Mouse (Mus musculus) left cerebral cortex, postnatal 4 days (tissue): ENCODE measurements around the gene Gm47995. TPM values are rescaled to one million over a fixed set of nuclear protein-coding genes. Genes with fewer than 3 reads are reported as not detected.

Experiments
- DNase-seq: peaks from one replicate; pipeline ENCODE4 v3.0.0-alpha.2; 2022
- intact Hi-C: fragments of 180-260 bp; cut with DNase I; formaldehyde crosslinking; loops from one replicate; pipeline ENCODE4 v1.15.1; 2025
- total RNA-seq, 2 experiments: library from RNA; stranded (reverse); gene quantifications; 2 replicates each; pipeline ENCODE4 v1.2.3; 2021

The Gm47995 gene
- total RNA-seq, 2 experiments from 2014 or later: not detected

DNA sequence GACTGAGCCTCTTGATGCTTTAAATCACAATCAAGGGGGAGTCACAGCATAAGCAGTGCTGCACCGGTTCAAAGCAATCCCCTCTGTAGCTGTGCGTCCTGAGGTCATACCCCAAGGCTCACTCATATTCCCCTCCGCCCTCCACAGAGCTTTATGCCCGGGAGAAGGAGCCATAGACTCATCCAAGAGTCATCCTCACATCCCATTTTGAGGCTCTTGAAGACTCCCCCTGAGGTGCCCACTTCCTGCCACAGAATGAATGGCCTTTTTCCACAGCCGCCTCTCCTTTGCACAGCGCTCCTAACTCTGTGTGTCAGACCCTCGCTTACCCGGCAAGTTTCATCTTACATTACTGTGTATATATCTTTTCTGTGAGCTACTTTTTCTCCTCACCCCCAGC, 29.3 kb downstream of the Gm47995 start:
- intact Hi-C loops: no loop called here
- no peak for DNase-seq

DNA sequence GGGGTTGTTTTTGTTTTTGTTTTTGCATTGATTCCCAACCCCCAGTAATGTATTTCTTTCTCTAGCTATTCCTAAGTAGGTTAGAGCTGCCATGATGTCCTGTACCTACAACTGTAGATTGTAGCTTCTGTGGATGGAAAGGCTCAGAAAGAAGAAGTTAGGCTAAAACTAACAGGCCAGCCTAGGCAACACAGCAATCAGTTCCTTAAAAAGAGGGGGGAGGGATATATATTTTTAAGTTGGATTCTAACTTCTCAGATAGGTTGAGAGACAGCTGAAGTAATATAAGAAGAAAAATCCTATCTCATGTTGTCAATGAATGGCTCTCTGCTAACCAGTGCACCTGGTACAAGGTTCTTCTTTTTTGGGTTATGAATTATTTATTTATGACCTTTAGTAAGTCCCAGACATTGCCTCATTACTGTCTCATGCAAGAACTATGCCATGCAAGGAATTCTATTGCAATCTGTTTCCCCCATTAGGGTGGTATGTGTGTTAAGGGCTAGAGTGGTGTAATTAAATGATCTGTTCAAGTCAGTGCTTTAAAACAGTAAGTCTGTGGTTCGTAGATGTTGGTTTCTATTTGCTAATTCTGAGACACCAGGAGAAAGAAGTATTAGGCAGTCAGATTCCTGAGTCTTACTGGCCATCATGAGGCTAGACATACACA, 30.2 kb downstream of the Gm47995 start:
- no peak for DNase-seq

DNA sequence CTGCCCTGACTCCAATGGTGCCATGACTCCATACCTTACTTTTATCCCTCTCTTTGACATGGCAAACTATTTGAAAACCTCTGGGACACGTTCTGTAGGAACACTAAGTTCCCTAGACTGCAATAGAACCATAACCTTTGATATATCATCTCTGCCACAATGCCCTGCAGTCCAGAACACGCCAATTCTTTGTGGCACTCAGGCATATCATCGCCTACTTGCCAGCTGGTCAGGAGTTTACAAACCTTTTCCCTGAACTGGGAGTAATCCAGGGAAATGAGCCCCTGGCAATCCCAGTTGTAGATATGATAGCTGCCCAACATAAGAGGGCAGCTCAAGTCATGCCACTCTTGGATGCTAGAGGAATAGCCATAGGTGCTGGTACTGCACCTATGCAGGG, 34.1 kb downstream of the Gm47995 start:
- intact Hi-C loops: no loop called here
- no peak for DNase-seq

More for the DNA sequence above, 30.2 kb downstream of the Gm47995 start:
- intact Hi-C loops: no loop called here

GRCm38 (mm10) chr1:151233756-151234155, 35.5 kb downstream of the Gm47995 start:
- no peak for DNase-seq
- intact Hi-C loops: no loop called here

GRCm38 (mm10) chr1:151235574-151235973, 37.3 kb downstream of the Gm47995 start:
- intact Hi-C loops: no loop called here
- DNase-seq: no peak

GRCm38 (mm10) chr1:151236141-151236930, 38.1 kb downstream of the Gm47995 start:
- DNase-seq: no peak
- intact Hi-C loops: no loop called here

DNA sequence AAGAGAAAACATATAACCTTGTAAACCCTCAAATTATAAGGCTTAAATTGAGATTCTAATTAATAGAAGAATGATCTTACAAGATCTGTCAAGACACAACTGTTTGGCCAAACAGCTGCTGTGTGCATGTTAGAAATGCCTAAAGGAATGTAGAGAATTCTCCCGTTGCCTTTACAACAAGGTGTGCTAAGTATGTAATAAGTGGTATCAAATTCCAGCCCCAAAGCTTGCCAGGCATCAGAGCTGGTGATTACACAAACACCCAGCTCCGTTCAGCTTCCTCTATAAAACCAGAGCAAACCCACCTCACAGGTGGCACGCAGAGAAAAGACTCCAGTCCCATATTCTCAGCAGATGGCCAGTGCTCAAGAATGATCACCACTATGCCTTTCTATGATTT, 39.5 kb downstream of the Gm47995 start:
- no peak for DNase-seq
- intact Hi-C loops: no loop called here

DNA sequence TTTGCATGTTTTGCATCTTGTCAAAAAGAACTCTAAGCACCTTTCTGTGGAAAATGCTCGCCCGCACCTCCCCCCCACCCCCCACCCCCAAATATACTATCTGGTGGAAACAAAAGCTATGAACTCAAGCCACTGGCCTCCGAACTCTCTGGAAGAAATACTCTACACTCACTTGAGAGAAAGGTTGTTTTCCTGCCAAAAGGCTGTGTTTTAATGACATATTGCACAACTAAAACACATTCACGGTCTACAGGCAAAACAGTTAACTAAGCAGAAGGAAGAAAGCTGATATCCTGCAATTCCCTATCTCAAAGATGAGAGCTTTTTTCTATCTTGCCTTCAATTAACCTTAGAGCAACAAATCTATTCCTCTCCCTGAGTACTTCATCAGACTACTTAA, 45.1 kb downstream of the Gm47995 start:
- intact Hi-C loops: no loop called here
- DNase-seq: no peak

GRCm38 (mm10) chr1:151244013-151244412, 45.8 kb downstream of the Gm47995 start:
- no peak for DNase-seq
- intact Hi-C loops: no loop called here

- no peak for DNase-seq
- intact Hi-C loops: no loop called here
Observed at GRCm38 (mm10) chr1:151244761-151245160, 46.5 kb downstream of the Gm47995 start.

DNA sequence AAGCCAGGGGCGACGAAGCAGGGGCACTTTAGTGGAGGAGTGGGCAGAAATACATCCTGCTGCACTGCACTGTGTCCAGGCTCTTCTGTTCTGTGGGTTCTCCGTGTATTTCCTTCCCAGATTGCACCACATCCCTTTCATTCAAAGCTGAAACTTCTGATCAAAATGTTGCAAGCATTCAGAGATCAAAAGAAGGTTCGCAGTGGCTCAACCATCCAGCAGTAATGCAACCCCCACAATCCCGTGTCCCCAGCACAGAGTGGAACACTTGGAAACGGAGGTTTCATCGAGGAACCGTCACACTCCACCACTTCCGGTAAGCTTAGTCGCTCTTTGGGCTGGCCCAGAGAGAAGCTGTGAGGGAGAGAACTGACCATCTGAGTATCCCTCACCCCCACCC, 46.9 kb downstream of the Gm47995 start:
- intact Hi-C loops: no loop called here
- no peak for DNase-seq

- DNase-seq: no peak
- intact Hi-C loops: no loop called here
Observed at GRCm38 (mm10) chr1:151245846-151246245, 47.6 kb downstream of the Gm47995 start.

Other genes starting within 250 kb of the Gm47995 start
- gene Hmcn1, start 205.0 kb upstream of the Gm47995 start, total RNA-seq: 1 to 10 TPM; 4.1 to 4.4 TPM
- not detected for gene Gm47985, start 15.9 kb upstream of the Gm47995 start, total RNA-seq
- not detected for gene Gm8947, start 6.1 kb upstream of the Gm47995 start, total RNA-seq
- gene 3110040M04Rik, start 5.7 kb downstream of the Gm47995 start, total RNA-seq: not detected
- not detected for gene Gm47996, start 11.7 kb downstream of the Gm47995 start, total RNA-seq
- 100 to 1,000 TPM; 257 to 290 TPM for gene Ivns1abp, start 146.0 kb downstream of the Gm47995 start, total RNA-seq
- 1 to 10 TPM; 9.2 to 9.4 TPM for gene Swt1, start 230.0 kb downstream of the Gm47995 start, total RNA-seq
- 10 to 100 TPM; 21.3 to 22.6 TPM for gene Trmt1l, start 230.1 kb downstream of the Gm47995 start, total RNA-seq